Mouse (Mus musculus) heart, embryonic 14.5 days (tissue): Measurements from ENCODE around the gene Gap43. TPM values are rescaled to one million over a fixed set of nuclear protein-coding genes. Genes with fewer than 3 reads are reported as not detected.

ENCODE experiments used
- ATAC-seq: fragments of 200-750 bp; cut with Nextera tagmentation; 2 replicates; pipeline ENCODE4 v1.8.0; 2017; ENCODE audit warnings: low read depth, moderate TSS enrichment; ENCODE audit not compliant: insufficient number of reproducible peaks, insufficient read depth, low FRiP score
- H3K27ac ChIP-seq, 2 experiments: fragments of 200-500 bp in 1 of 2; fragments of 300-500 bp in 1 of 2; sonication (generic) in 1 of 2; replicated peaks in 1 of 2; 2 replicates each; pipeline ENCODE4 v1.5.1; 2012 to 2014; ENCODE audit warnings: low read depth in 2 of 2, low read length in 2 of 2, control low read depth in 1 of 2, mild to moderate bottlenecking in 1 of 2, mixed read lengths in 1 of 2; ENCODE audit not compliant: control insufficient read depth in 1 of 2, insufficient read depth in 1 of 2
- H3K27me3 ChIP-seq: fragments of 300-500 bp; sonication (generic); 2 replicates; pipeline ENCODE4 v1.6.1; 2014; ENCODE audit warnings: mild to moderate bottlenecking, low read length, control low read depth; ENCODE audit not compliant: control insufficient read depth, insufficient read depth
- H3K36me3 ChIP-seq: fragments of 300-500 bp; sonication (generic); 2 replicates; pipeline ENCODE4 v1.6.1; 2014; ENCODE audit warnings: mild to moderate bottlenecking, control low read depth, low read length, mixed read lengths; ENCODE audit not compliant: control insufficient read depth, insufficient read depth
- H3K4me1 ChIP-seq, 2 experiments: fragments of 200-500 bp in 1 of 2; fragments of 300-500 bp in 1 of 2; sonication (generic) in 1 of 2; 2 replicates each; pipeline ENCODE4 v1.6.1; 2012 to 2014; ENCODE audit warnings: low read length in 2 of 2, control low read depth in 1 of 2, mixed read lengths in 1 of 2; ENCODE audit not compliant: control insufficient read depth in 2 of 2, insufficient read depth in 2 of 2
- H3K4me2 ChIP-seq: fragments of 300-500 bp; sonication (generic); 2 replicates; pipeline ENCODE4 v1.6.1; 2014; ENCODE audit warnings: mild to moderate bottlenecking, low read length
- H3K4me3 ChIP-seq, 2 experiments: fragments of 200-500 bp in 1 of 2; fragments of 300-500 bp in 1 of 2; sonication (generic) in 1 of 2; 2 replicates each; pipeline ENCODE4 v1.5.1; 2012 to 2014; ENCODE audit warnings: low read length in 2 of 2, mild to moderate bottlenecking in 2 of 2, control low read depth in 1 of 2, low read depth in 1 of 2, moderate library complexity in 1 of 2; ENCODE audit not compliant: control insufficient read depth in 1 of 2, insufficient read depth in 1 of 2
- H3K9ac ChIP-seq: fragments of 300-500 bp; sonication (generic); 2 replicates; pipeline ENCODE4 v1.6.1; 2014; ENCODE audit warnings: mild to moderate bottlenecking, low read length
- H3K9me3 ChIP-seq: fragments of 300-500 bp; sonication (generic); 2 replicates; pipeline ENCODE4 v1.6.1; 2016; ENCODE audit warnings: low read length, control low read depth; ENCODE audit not compliant: control insufficient read depth
- WGBS: fragments of 180-500 bp; shearing (Covaris S2); extraction: QIAGEN DNeasy Blood & Tissue Kit; methylation state at CpG from one replicate; pipeline ENCODE4 v1.1.7; 2014; 5-methylcytosine and 5-hydroxymethylcytosine counted together
- polyA plus RNA-seq: library from polyadenylated mRNA; unstranded; fragments of >200 nt; fragmentation: Nextera tagmentation; extraction: Ambion mirVana; gene quantifications from 2 replicates; pipeline ENCODE4 v1.2.1, GENCODE M21; 2014

Gene Gap43
- polyA plus RNA-seq, 1 experiment from 2014 or later = 27.8 TPM

DNA sequence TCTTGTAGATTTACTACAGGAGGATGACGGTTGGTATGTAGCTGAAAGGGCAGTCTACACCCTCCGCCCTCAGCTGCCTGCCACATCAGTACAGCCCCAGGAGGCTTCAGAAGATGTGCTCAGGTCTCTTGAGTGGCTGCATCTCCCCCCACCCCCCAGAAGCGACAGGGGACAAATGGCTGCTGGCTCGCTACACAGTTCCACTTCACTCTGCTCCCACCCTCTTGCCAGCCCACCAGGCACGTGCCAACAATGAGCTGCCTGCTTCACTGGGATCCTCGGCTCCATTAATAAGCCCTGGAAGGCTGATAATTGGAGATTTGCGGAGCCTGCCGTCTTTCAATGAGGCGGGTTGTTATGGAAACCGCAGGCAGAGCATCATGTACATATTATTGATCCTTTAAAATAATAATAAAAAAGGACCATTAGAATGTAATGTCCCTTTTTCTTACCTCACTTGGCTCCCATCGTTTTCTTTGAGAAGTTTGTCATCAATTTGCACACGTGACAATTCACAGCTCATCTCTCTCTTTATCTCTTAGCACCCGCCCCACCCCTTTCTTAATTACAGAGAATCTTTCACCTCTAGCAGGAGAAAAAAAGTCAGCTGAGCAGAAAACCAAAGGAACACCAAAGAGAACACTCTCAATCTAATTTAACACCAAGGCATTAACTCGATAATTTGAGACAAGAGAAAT, 64.8 kb downstream of the Gap43 start:
- no peak overlapping the region for H3K4me3 ChIP-seq
- H3K27me3 ChIP-seq = no peaks in the 10 kb centered on the region
- H3K9ac ChIP-seq = no peak overlapping the region
- no peaks in the 10 kb centered on the region for H3K9me3 ChIP-seq
- ATAC-seq = no peak
- 60% methylated on average over 14 of the region's 14 CpGs for WGBS
- no peaks in the 10 kb centered on the region for H3K36me3 ChIP-seq
- no peaks in the 10 kb centered on the region; a peak in 1 of 4 replicates for H3K4me1 ChIP-seq
- no peak overlapping the region for H3K27ac ChIP-seq
- H3K4me2 ChIP-seq = no peak overlapping the region

GRCm38 (mm10) chr16:42271213-42271612, 69.2 kb downstream of the Gap43 start:
- Histone ChIP-seq H3K27me3 (no peaks in the 10 kb centered on the region), H3K4me2 (no peak overlapping the region), H3K9me3 (no peaks in the 10 kb centered on the region), H3K4me3 (no peak overlapping the region), H3K4me1 (no peaks in the 10 kb centered on the region; a peak in 1 of 4 replicates), H3K27ac (no peak overlapping the region), H3K9ac (no peak overlapping the region), H3K36me3 (no peaks in the 10 kb centered on the region)
- no peak for ATAC-seq
- 90% methylated on average over 1 of the region's 1 CpGs for WGBS

GRCm38 (mm10) chr16:42269587-42269967, 70.9 kb downstream of the Gap43 start:
- Histone ChIP-seq H3K27ac (no peak overlapping the region), H3K9me3 (no peaks in the 10 kb centered on the region), H3K9ac (no peak overlapping the region), H3K4me1 (no peaks in the 10 kb centered on the region), H3K36me3 (no peaks in the 10 kb centered on the region), H3K27me3 (no peaks in the 10 kb centered on the region), H3K4me2 (no peak overlapping the region), H3K4me3 (no peak overlapping the region)
- 70% methylated on average over 2 of the region's 2 CpGs for WGBS
- no peak for ATAC-seq

DNA sequence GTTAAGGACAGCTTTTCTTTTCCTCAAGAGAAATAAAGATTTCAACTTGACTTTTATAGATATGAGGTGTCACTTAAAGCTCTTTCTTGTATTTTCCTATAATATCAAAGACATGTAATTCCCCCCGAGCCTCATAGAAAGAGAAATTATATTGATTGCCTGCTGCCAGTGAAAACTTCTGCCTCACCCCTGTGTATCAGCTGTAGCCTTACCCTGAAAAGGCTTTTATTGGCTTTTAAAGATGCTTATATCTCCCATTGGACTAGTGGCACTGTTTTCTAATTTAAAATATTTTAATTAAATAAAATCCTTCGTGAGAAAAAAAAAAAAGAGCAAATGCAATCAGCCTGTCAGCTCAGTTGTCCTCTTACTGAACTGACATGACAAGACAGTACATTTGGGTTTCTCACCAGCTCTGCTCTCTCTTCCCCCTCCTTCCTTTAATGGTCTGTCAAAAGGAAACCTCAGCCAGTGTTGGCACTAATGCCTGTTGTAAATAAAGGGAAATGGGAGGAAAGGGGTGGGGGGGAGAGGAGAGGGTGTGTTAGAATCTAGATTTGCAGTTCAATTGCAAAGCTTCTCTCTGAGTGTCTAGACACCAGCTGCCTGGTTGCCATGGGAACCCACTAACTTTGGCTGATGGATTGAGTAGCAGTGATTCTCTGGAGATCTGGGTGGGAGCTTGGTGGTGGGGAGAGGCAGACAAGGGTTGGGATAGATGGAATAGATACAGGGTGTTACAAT, 71.4 kb downstream of the Gap43 start:
- Histone ChIP-seq H3K27ac (no peak overlapping the region), H3K4me3 (no peak overlapping the region), H3K36me3 (no peaks in the 10 kb centered on the region), H3K9ac (no peak overlapping the region), H3K4me1 (no peaks in the 10 kb centered on the region), H3K9me3 (no peaks in the 10 kb centered on the region), H3K4me2 (no peak overlapping the region), H3K27me3 (no peaks in the 10 kb centered on the region)
- 55% methylated on average over 2 of the region's 2 CpGs for WGBS
- ATAC-seq = no peak

- H3K36me3 ChIP-seq = no peaks in the 10 kb centered on the region
- H3K27ac ChIP-seq = no peak overlapping the region
- no peak overlapping the region for H3K4me2 ChIP-seq
- no peaks in the 10 kb centered on the region for H3K4me1 ChIP-seq
- H3K9ac ChIP-seq = no peak overlapping the region
- 70% methylated on average over 3 of the region's 3 CpGs for WGBS
- no peaks in the 10 kb centered on the region for H3K27me3 ChIP-seq
- no peak for ATAC-seq
- H3K9me3 ChIP-seq = no peaks in the 10 kb centered on the region
- H3K4me3 ChIP-seq = no peak overlapping the region
Observed at GRCm38 (mm10) chr16:42265185-42265584, 75.3 kb downstream of the Gap43 start.

- Histone ChIP-seq H3K9me3 (no peaks in the 10 kb centered on the region), H3K27ac (no peak overlapping the region), H3K4me1 (no peaks in the 10 kb centered on the region), H3K4me3 (no peak overlapping the region), H3K27me3 (no peaks in the 10 kb centered on the region), H3K9ac (no peak overlapping the region), H3K4me2 (no peak overlapping the region), H3K36me3 (no peaks in the 10 kb centered on the region)
- WGBS = 89% methylated on average over 5 of the region's 5 CpGs
- no peak for ATAC-seq
Observed at GRCm38 (mm10) chr16:42262935-42263542, 77.4 kb downstream of the Gap43 start.

- no peaks in the 10 kb centered on the region for H3K27me3 ChIP-seq
- WGBS = 80% methylated on average over 11 of the region's 11 CpGs
- H3K9ac ChIP-seq = no peak overlapping the region
- no peak for ATAC-seq
- H3K4me2 ChIP-seq = no peak overlapping the region
- no peak overlapping the region for H3K27ac ChIP-seq
- H3K36me3 ChIP-seq = no peaks in the 10 kb centered on the region
- no peaks in the 10 kb centered on the region for H3K4me1 ChIP-seq
- no peaks in the 10 kb centered on the region for H3K9me3 ChIP-seq
- H3K4me3 ChIP-seq = no peak overlapping the region
Observed at GRCm38 (mm10) chr16:42255693-42256092, 84.8 kb downstream of the Gap43 start.
